Mouse (Mus musculus) retina, embryonic 14.5 days (tissue): Measurements from ENCODE around the gene Dlec1.
A peak's percentile ranks its signal among the peaks of the same experiment; 100 is the strongest.

Source experiments
- DNase-seq: peaks from one replicate; pipeline ENCODE4 v3.0.0-alpha.2; 2015; ENCODE audit warnings: low spot score

Gene Dlec1

GRCm38 (mm10) chr9:119089437-119089836 is 12.8 kb upstream of the Dlec1 start:
- no peak for DNase-seq

- DNase-seq, result no peak
Measured at GRCm38 (mm10) chr9:119090462-119090861, 11.8 kb upstream of the Dlec1 start.

- DNase-seq, result no peak
Measured at GRCm38 (mm10) chr9:119091581-119092310, 10.5 kb upstream of the Dlec1 start.

- no peak for DNase-seq
Measured at GRCm38 (mm10) chr9:119092473-119093418, 9.5 kb upstream of the Dlec1 start.

- peak; percentile 65 for DNase-seq
Measured at GRCm38 (mm10) chr9:119093419-119094295, 8.6 kb upstream of the Dlec1 start, which contains the start of gene Plcd1. TSS of gene Plcd1 (minus strand) at chr9:119093502.

GRCm38 (mm10) chr9:119094462-119095109 is 7.7 kb upstream of the Dlec1 start:
- DNase-seq, result no peak

GRCm38 (mm10) chr9:119100177-119100898 is 1.9 kb upstream of the Dlec1 start:
- DNase-seq, result peak; percentile 69

GRCm38 (mm10) chr9:119102783-119103113 is 470 bp downstream of the Dlec1 start:
- no peak for DNase-seq

- peak; percentile 52 for DNase-seq
Measured at GRCm38 (mm10) chr9:119107566-119107965, 5.3 kb downstream of the Dlec1 start.

- DNase-seq, result no peak
Measured at GRCm38 (mm10) chr9:119109685-119110353, 7.5 kb downstream of the Dlec1 start.

- peak; percentile 55 for DNase-seq
Measured at GRCm38 (mm10) chr9:119110640-119111039, 8.4 kb downstream of the Dlec1 start.

GRCm38 (mm10) chr9:119114911-119115310 is 12.6 kb downstream of the Dlec1 start:
- DNase-seq, result no peak

GRCm38 (mm10) chr9:119119409-119120167 is 17.3 kb downstream of the Dlec1 start:
- no peak for DNase-seq

- DNase-seq, result no peak
Measured at GRCm38 (mm10) chr9:119120168-119120560, 17.9 kb downstream of the Dlec1 start.

GRCm38 (mm10) chr9:119122596-119123369 is 20.5 kb downstream of the Dlec1 start:
- no peak for DNase-seq

GRCm38 (mm10) chr9:119128436-119129181 is 26.3 kb downstream of the Dlec1 start:
- peak; percentile 23 for DNase-seq

GRCm38 (mm10) chr9:119130692-119131091 is 28.4 kb downstream of the Dlec1 start:
- no peak for DNase-seq

- DNase-seq, result no peak
Measured at GRCm38 (mm10) chr9:119138836-119139235, 36.6 kb downstream of the Dlec1 start.
